22 mouse cellular contexts compared by ENCODE assay signal in the genomic region with DNA sequence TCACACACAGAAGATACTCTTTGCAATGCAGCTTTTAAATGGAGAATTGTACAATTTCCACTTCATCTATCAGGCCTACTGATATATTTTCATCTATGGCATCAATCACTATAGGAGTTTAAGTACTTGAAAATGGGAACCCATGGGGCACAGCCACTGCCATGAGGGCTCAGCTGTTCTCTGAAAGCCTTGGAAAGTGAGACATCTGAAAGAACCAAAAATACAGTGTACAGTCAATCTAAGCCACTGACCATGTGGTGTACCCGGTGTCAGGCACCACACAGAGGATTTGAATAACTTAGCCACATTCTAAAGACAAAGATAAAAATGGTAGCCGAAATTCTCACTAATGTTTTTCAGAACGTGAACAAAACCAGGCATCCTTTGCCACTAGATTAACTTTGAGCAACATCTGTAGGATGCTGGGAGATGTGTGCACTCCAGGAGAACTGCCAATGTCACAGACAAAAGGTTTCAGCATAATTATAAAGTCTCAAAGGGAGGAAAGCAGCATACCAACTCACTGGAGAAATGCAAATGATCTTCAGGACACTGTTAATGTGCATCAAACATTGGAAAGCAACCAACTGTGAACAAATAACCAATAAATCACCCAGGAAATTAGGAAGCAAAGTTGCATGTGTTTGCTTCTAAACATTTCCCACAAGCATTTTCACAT.
DNase-seq lines count a peak whose midpoint lies in the region; ATAC-seq lines count a peak whose summit lies in the region.
"Had no signal": no experiment of that assay in that cellular context is flagged by ENCODE, and none has a peak within 500 bp of the region (broad histone marks: within the 10 kb centered on the region; RNA-seq: fewer than 3 reads in every experiment).

No protein-coding gene starts in this region.

- H3K9ac ChIP-seq in forebrain, embryonic 12.5 days = no peak overlapping the region
- no peak overlapping the region for H3K9ac ChIP-seq in forebrain, embryonic 15.5 days (replicated peaks)
- H3K9ac ChIP-seq in midbrain, embryonic 15.5 days = no peak overlapping the region
- H3K9ac ChIP-seq: heart, embryonic 13.5 days had no signal

- H3K36me3 ChIP-seq in forebrain, embryonic 12.5 days (replicated peaks) = no peaks in the 10 kb centered on the region
- H3K36me3 ChIP-seq in forebrain, embryonic 15.5 days = no peaks in the 10 kb centered on the region
- no peaks in the 10 kb centered on the region for H3K36me3 ChIP-seq in midbrain, embryonic 15.5 days (replicated peaks)
- H3K36me3 ChIP-seq: embryonic facial prominence, embryonic 10.5 days; G1E; heart, embryonic 13.5 days had no signal

- peak; percentile 27; the same call in 1 of the 2 replicates for ATAC-seq in forebrain, embryonic 12.5 days (ENCODE audit: low FRiP score)
- ATAC-seq in forebrain, embryonic 15.5 days (replicated peaks) = no peak
- ATAC-seq in midbrain, embryonic 15.5 days (replicated peaks) = peak; percentile 76
- ATAC-seq: CD4-positive, CD25-positive, alpha-beta regulatory T cell, adult 4 months; intestine, postnatal 0 days had no signal

- H3K27me3 ChIP-seq in forebrain, embryonic 12.5 days = no peaks in the 10 kb centered on the region
- H3K27me3 ChIP-seq in forebrain, embryonic 15.5 days = no peaks in the 10 kb centered on the region
- H3K27me3 ChIP-seq in midbrain, embryonic 15.5 days (replicated peaks) = no peaks in the 10 kb centered on the region
- H3K27me3 ChIP-seq: heart, embryonic 13.5 days had no signal

- H3K27ac ChIP-seq in forebrain, embryonic 12.5 days = no peak overlapping the region
- no peak overlapping the region for H3K27ac ChIP-seq in forebrain, embryonic 15.5 days (replicated peaks)
- H3K27ac ChIP-seq in midbrain, embryonic 15.5 days = no peak overlapping the region; the same call in 1 of the 2 replicates
- H3K27ac ChIP-seq: embryonic facial prominence, embryonic 10.5 days; heart, embryonic 13.5 days; layer of hippocampus, adult 2 months; macrophage; stomach, postnatal 0 days had no signal

- H3K9me3 ChIP-seq in forebrain, embryonic 12.5 days = no peaks in the 10 kb centered on the region
- H3K9me3 ChIP-seq in forebrain, embryonic 15.5 days = no peaks in the 10 kb centered on the region
- no peaks in the 10 kb centered on the region for H3K9me3 ChIP-seq in midbrain, embryonic 15.5 days
- H3K9me3 ChIP-seq: embryonic facial prominence, embryonic 10.5 days; G1E had no signal

- no peak overlapping the region for H3K4me3 ChIP-seq in forebrain, embryonic 12.5 days (replicated peaks)
- H3K4me3 ChIP-seq in forebrain, embryonic 15.5 days = no peak overlapping the region
- no peak overlapping the region for H3K4me3 ChIP-seq in midbrain, embryonic 15.5 days
- H3K4me3 ChIP-seq: embryonic facial prominence, embryonic 10.5 days; heart, embryonic 13.5 days; layer of hippocampus, adult 2 months had no signal

- WGBS in forebrain, embryonic 12.5 days = 50% methylated on average over 3 of the region's 3 CpGs
- 23% methylated on average over 3 of the region's 3 CpGs for WGBS in forebrain, embryonic 15.5 days
- WGBS in midbrain, embryonic 15.5 days = 39% methylated on average over 3 of the region's 3 CpGs

- peak; percentile 4 for DNase-seq in retina, embryonic 14.5 days (ENCODE audit: low spot score)
- no peak for DNase-seq in retina, postnatal 1 day
- DNase-seq in testis, postnatal 14 days (ENCODE audit: low spot score) = no peak
- DNase-seq in kidney, postnatal 10 days = no peak
- DNase-seq in frontal cortex, postnatal 36 days (ENCODE audit: low spot score in 2 of 2) = no peak
- DNase-seq: cerebellum, adult 11 months; heart, postnatal 36 days; left cerebral cortex, postnatal 4 days; lung, adult 2 months; thymus, postnatal 25 days had no signal

- no peak overlapping the region for H3K4me2 ChIP-seq in forebrain, embryonic 12.5 days
- no peak overlapping the region for H3K4me2 ChIP-seq in forebrain, embryonic 15.5 days (replicated peaks)
- H3K4me2 ChIP-seq in midbrain, embryonic 15.5 days = no peak overlapping the region
- H3K4me2 ChIP-seq: heart, embryonic 13.5 days; liver, embryonic 11.5 days had no signal

- H3K4me1 ChIP-seq in forebrain, embryonic 12.5 days = no peaks in the 10 kb centered on the region
- H3K4me1 ChIP-seq in forebrain, embryonic 15.5 days = peaks cover 7% of the 10 kb centered on the region; the same call in 1 of the 2 replicates
- 0 out of 2 replicates have a peak, but pooled peaks cover 6% of the 10 kb centered on the region for H3K4me1 ChIP-seq in midbrain, embryonic 15.5 days
- H3K4me1 ChIP-seq: embryonic facial prominence, embryonic 10.5 days; heart, embryonic 13.5 days had no signal
